Mouse (Mus musculus): ENCODE data around the gene Ptprc. TPM values are rescaled to one million over a fixed set of nuclear protein-coding genes. Genes with fewer than 3 reads are reported as not detected.

Gene Ptprc
- total RNA-seq, 2 experiments from 2014 or later = 2.1 to 3.1 TPM

GRCm38 (mm10) chr1:138154185-138154785 is 21.2 kb downstream of the Ptprc start:
- no peak for DNase-seq (ENCODE audit: extremely low spot score in 1 of 2, low spot score in 1 of 2)

GRCm38 (mm10) chr1:138153126-138153525 is 22.4 kb downstream of the Ptprc start:
- no peak for DNase-seq (ENCODE audit: extremely low spot score in 1 of 2, low spot score in 1 of 2)

GRCm38 (mm10) chr1:138148844-138149243 is 26.7 kb downstream of the Ptprc start:
- DNase-seq (ENCODE audit: extremely low spot score in 1 of 2, low spot score in 1 of 2) = peak; percentile 20 to 42

DNA sequence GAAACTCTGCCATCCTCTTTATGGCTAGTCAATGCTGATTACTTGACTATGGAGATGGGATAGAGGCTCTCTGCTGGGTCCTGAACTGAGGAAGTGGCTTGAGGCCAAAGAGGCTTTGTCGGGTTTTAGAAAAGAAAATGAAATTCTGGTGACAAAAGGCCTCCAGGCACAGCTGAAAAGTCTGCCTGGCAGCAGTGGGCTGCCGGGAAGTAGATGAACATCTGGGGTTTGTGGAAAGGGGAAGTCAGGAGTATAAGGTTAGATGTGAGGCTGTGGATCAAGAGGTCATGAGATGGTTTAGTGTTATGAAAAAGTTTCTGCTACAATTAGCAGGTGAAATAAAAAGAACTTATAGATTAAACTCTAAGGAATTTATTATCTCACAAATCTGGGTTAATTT is 29.9 kb downstream of the Ptprc start:
- no peak for DNase-seq (ENCODE audit: extremely low spot score in 1 of 2, low spot score in 1 of 2)

- DNase-seq (ENCODE audit: extremely low spot score in 1 of 2, low spot score in 1 of 2) = no peak
Measured at GRCm38 (mm10) chr1:138145148-138145547, 30.4 kb downstream of the Ptprc start.

- no peak for DNase-seq (ENCODE audit: extremely low spot score in 1 of 2, low spot score in 1 of 2)
Measured at GRCm38 (mm10) chr1:138144365-138144764, 31.1 kb downstream of the Ptprc start.

DNA sequence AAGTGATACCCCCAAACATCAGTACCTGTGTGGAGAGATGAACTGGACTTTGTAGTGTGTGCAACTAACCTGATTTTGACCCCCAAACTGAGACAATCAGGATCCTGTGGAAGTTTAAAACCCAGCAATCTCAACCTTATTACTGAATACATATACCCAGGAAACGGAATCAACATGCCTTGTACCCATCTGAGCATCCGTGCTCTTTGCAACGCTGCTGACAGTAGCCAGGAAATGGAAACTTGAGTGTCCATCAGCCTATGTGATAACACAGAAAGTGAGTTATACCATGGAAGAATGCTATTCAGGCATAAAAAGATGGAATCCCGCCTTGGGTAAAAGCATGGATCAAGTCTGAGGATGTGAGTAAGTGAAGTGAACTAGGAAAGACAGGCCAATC is 34.7 kb downstream of the Ptprc start:
- no peak for DNase-seq (ENCODE audit: extremely low spot score in 1 of 2, low spot score in 1 of 2)

- DNase-seq (ENCODE audit: extremely low spot score in 1 of 2, low spot score in 1 of 2) = no peak
Measured at GRCm38 (mm10) chr1:138137696-138138095, 37.8 kb downstream of the Ptprc start.

- DNase-seq (ENCODE audit: extremely low spot score in 1 of 2, low spot score in 1 of 2) = no peak
Measured at GRCm38 (mm10) chr1:138137024-138137577, 38.4 kb downstream of the Ptprc start.

GRCm38 (mm10) chr1:138136373-138136779 is 39.1 kb downstream of the Ptprc start:
- peak; percentile 43 to 63 for DNase-seq (ENCODE audit: extremely low spot score in 1 of 2, low spot score in 1 of 2)

DNA sequence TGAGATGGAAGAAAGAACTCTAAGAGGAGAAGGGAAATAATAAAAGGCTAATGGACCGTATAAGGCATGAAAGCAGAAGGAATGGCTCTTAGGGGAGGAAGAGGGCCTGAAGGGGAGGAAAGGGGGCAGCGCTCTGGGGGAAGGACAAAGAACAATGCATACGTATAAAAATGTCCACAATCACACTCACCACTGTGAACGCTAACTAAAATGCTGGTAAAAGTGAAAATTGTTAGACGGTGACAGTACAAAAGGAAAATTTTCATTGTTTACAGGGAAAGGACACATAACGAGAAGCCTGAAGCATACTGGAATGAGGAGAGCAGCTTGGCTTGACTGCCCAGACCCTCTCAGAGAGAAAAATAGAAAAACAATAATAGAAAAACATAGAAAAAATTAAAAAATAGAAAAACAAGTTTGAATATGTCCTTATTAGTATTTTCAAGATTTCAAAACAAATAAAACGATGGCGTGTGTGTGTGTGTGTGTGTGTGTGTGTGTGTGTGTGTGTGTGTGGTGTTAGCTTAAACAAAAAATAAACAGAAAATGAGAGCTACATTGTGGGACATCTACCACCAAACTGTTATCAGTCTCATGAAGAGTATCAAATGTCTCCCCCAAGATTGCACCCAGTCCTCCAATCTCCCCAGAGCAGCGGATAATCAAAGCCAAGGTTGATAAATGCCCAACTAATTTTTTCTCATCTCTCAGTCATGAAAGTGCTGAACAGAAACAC is 39.7 kb downstream of the Ptprc start:
- no peak for DNase-seq (ENCODE audit: extremely low spot score in 1 of 2, low spot score in 1 of 2)

DNA sequence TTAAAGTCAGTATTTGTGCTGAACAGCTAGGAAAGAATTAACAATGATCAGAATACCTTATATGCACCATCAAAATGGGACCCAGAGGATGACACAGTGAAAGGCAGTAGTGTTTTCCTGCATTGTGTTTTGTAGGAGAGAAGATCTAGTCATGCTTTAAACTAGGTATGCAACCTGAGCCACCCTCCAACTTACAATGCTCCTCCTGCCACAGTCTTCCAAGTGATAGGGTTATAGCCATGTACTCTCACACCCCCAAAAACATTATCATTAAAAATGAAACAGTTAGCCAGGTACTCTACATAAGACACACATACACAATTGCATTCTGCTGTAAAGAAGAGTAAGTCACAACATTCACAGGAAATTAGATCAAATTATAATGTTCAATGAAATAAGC is 40.4 kb downstream of the Ptprc start:
- DNase-seq (ENCODE audit: extremely low spot score in 1 of 2, low spot score in 1 of 2) = no peak

DNA sequence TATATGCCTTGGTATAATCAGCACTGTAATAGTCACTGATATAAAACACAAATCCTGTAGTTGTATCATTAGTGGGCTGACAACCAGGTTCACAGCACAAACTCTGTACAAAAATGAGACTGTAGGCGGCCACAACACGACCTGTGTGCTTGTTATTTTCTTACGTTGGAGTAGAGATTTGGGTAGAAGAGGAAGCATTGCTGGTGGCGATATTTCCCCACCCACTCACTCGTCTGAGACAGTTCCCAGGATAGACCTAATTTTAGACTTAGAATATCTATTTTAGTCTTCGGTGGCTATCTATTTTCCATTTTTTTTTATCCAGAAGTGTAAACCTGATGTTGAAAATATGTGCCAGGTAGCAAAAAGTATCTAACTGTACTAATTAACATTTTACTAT is 41.2 kb downstream of the Ptprc start:
- DNase-seq (ENCODE audit: extremely low spot score in 1 of 2, low spot score in 1 of 2) = no peak

DNA sequence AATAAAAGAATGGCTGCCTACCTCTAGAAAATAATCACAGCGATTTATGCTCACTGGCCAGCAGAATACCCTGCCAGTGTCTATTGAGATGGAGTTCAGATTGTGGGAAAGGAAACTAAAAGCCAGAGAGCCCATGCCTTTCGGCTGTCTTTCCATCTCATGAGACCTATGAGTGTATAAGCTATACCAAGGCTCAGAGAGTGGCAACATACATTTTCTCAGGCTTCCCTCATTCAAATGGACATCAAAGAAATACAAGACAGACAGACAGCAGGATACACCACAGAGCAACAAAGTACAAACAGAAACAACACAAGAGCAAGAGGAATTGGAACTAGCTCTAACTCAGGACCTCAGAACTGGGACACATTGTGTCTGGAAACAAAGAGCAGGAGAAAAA is 43.8 kb downstream of the Ptprc start:
- DNase-seq (ENCODE audit: extremely low spot score in 1 of 2, low spot score in 1 of 2) = no peak

DNA sequence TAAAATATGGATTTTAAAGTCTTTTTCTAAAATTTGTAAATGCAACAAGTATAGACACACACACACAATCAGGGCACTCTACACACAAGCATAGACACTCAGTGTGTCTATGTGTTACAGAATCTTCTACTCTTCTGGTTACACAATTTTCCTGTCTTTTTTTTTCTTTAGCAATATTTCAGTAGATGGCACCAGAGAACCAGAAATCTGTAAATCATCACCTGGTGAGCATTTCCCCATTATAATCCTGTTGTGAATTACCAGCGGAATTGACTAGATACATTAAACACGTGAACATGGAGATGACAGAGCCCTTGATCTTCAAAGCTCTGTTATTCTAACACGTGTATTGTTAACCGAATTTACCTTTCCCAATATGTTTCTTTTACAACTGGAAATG is 45.4 kb downstream of the Ptprc start:
- no peak for DNase-seq (ENCODE audit: extremely low spot score in 1 of 2, low spot score in 1 of 2)

GRCm38 (mm10) chr1:138126843-138127242 is 48.7 kb downstream of the Ptprc start:
- no peak for DNase-seq (ENCODE audit: extremely low spot score in 1 of 2, low spot score in 1 of 2)

DNA sequence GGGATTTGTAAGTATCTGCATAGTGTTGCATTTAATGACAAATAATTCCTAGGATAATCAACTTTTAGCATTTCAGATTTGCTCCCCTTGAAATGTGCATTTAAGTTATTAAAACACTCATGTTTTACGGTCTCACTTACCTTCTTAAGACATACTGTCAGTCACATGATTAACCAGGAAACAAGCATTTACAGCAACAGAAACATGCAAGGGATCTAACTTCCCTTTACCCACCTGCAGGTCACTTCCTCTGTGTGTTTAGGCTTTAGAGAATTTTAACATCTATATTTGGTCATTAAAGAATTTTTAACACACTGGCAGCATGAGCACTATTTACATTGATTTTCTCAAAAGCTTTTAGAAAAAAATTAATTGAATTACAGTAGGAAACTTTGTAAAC is 50.2 kb downstream of the Ptprc start:
- no peak for DNase-seq (ENCODE audit: extremely low spot score in 1 of 2, low spot score in 1 of 2)

DNA sequence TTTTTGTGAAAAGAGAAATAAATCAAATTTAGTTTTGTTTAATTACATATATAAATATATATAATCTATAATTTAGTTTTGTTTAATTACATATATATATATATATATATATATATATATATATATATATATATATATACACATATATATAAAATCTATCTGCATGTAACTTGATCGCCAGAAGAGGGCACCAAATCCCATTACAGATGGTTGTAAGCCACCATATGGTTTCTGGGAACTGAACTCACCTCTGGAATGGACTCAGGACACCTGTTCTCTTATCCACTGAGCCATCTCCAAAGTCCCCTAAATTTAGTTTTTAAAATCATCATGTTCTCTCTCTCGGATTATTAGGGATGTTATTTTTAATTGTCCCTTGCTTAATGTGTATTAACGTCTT is 51.6 kb downstream of the Ptprc start:
- DNase-seq (ENCODE audit: extremely low spot score in 1 of 2, low spot score in 1 of 2) = no peak

DNA sequence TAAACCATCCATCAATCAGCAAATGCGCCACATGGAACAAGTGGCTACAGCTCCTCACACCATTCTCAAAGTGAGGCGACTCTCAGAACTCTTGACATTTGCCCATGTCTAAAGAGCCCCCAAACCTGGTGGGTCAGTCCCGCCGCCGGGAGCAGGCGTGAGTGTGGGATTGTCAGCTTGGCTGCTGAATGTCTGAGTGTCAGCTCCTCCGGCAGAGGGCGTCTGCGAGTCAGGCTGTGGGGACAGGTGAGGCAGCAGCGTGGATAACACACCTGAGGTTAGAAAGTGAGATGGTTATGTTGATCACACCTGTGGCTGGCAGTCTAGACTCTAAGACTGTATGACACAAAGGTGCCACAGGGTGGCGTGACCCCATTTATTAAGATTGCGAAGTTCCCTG is 55.6 kb downstream of the Ptprc start:
- no peak for DNase-seq (ENCODE audit: extremely low spot score in 1 of 2, low spot score in 1 of 2)

DNA sequence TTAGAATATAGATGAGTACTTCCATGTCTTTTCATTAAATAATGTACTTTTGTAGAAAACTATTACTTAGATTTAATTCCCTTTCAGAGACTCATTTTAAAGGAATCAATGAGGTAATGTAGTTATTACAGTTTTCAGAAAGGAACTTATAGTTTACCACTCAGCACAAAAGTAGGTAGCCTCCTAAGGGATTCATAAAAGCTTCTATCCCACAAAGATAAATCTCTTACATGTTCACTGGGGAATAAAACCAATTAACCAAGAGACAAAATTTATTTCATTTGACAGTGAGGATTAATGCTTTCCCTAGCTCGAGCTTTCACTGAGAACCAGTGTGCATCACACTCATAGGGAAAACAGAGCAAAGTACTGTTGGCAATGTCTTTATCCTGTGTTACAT is 82.3 kb downstream of the Ptprc start:
- DNase-seq (ENCODE audit: extremely low spot score in 1 of 2, low spot score in 1 of 2) = no peak

DNA sequence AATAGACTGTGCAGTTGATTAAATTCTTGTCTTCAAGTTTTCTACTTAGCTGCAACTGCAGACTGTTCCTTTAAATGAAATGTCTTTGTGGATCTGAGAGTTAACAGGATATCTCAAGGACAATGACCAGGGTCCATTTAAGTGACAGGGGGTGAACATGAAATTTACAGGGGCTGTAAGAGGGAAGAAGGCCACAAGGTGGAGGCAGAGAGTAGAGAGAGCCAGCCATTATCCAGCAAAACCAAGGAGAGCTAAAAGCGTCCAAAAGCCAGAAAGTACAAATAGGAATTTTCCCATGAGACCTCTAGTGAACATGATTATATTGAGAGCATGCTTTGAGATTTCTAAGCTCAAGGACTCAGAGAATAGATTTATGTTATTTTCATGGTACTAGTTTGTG is 89.7 kb downstream of the Ptprc start:
- peak in 1 of 2 experiments; percentile 42 for DNase-seq (ENCODE audit: extremely low spot score in 1 of 2, low spot score in 1 of 2)

- no peak for DNase-seq (ENCODE audit: extremely low spot score in 1 of 2, low spot score in 1 of 2)
Measured at GRCm38 (mm10) chr1:138083707-138084106, 91.8 kb downstream of the Ptprc start.
